Mouse (Mus musculus) megakaryocyte, embryonic 14.5 days (primary cell): ENCODE measurements at regions not wholly inside any gene's neighbourhood (a gene's known extent, or its start where the extent isn't known, plus 50 kb on each side); places are given as distances from the start of the nearest gene placed in this dataset.

Source experiments
- H3K27me3 ChIP-seq: replicated peaks from 2 replicates; pipeline ENCODE3; 2012; ENCODE audit warnings: inconsistent platforms
- H3K36me3 ChIP-seq: replicated peaks from 2 replicates; pipeline ENCODE3; 2012; ENCODE audit warnings: low read length, inconsistent platforms, mixed read lengths
- H3K4me1 ChIP-seq: 2 replicates; pipeline ENCODE4 v1.6.1; 2012; ENCODE audit warnings: inconsistent platforms
- H3K4me3 ChIP-seq: replicated peaks from 2 replicates; pipeline ENCODE3; 2012; ENCODE audit warnings: moderate library complexity, mild to moderate bottlenecking, inconsistent platforms
- H3K9me3 ChIP-seq: 2 replicates; pipeline ENCODE4 v1.6.1; 2012; ENCODE audit warnings: inconsistent platforms
- FLI1 ChIP-seq: IDR thresholded peaks from 2 replicates; pipeline ENCODE4 v1.6.1; 2012; ENCODE audit warnings: low read length, inconsistent platforms, mixed read lengths
- GATA1 ChIP-seq: IDR thresholded peaks from 3 replicates; pipeline ENCODE4 v1.6.1; 2012; ENCODE audit warnings: mixed read lengths, low read length, inconsistent platforms, borderline replicate concordance

DNA sequence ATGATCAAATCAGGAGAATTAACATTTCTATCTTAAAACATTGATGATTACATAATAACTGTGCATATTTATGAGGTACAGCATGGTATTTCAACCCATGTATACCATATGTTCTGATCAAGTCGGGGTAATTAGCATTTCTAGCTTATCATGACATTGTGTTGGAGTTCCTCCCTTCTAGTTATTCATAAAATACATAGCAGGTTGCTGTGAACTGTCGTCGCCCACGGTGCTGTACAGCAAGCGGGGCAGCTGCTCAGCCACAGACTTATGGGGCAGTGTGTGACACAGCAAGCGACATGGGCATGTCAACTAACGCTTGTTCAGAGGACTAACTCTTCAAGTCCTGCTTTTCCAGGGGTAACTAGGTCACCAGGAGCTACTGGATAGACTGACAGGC lies 2238.6 kb upstream of the Lrrc6 start:
- Histone ChIP-seq H3K4me3 (no peak overlapping the region), H3K9me3 (peaks cover 11% of the 10 kb centered on the region; the same call in 1 of the 2 replicates), H3K4me1 (no peaks in the 10 kb centered on the region), H3K27me3 (no peaks in the 10 kb centered on the region), H3K36me3 (no peaks in the 10 kb centered on the region)
- TF ChIP-seq GATA1: no peak
- no peak for TF ChIP-seq FLI1

DNA sequence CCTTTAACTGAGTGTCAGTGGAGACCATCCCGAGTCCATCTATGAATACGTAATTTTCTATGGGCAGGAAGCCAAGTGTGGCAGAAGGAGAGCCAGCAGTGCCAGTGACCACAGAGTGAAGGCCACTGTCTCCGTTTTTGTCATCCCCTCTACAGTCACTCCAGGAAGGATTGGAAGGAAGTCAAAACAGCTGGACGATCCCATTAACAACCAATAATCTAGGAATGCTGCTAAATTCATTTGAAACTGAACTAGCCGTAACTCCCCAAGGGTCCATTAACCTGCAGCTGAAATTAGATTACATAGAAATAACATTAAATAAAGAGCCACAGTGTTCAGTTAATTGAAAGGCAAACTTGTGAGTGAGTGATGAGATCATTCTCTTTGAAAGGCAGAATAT lies 2220.5 kb upstream of the Lrrc6 start:
- Histone ChIP-seq H3K9me3 (peaks cover 23% of the 10 kb centered on the region), H3K4me1 (no peaks in the 10 kb centered on the region), H3K4me3 (no peak overlapping the region), H3K36me3 (no peaks in the 10 kb centered on the region), H3K27me3 (no peaks in the 10 kb centered on the region)
- TF ChIP-seq FLI1 (no peak), GATA1 (no peak)

DNA sequence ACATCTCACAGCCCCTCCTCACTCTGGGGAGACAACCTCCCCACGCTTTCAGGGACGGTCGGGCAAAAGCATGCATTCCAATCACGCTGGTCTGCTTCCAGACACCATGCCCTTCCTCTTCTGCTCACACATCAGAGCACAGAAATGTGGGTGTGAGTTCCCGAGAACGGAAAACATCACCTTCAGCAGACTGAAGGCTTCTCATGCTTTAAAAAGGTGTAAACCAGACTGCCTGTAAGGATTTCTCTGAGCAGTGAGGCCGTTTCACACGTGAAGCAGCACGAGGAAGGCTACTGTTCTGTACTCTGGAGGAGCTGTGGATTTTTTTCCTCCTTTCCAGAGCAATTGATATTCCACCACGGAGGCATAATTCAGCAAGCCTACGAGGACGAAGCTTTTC lies 2218.8 kb upstream of the Lrrc6 start:
- TF ChIP-seq FLI1: no peak
- no peak for TF ChIP-seq GATA1
- no peaks in the 10 kb centered on the region for H3K36me3 ChIP-seq
- no peaks in the 10 kb centered on the region for H3K4me1 ChIP-seq
- H3K27me3 ChIP-seq: no peaks in the 10 kb centered on the region
- H3K4me3 ChIP-seq: no peak overlapping the region
- peaks cover 30% of the 10 kb centered on the region for H3K9me3 ChIP-seq

DNA sequence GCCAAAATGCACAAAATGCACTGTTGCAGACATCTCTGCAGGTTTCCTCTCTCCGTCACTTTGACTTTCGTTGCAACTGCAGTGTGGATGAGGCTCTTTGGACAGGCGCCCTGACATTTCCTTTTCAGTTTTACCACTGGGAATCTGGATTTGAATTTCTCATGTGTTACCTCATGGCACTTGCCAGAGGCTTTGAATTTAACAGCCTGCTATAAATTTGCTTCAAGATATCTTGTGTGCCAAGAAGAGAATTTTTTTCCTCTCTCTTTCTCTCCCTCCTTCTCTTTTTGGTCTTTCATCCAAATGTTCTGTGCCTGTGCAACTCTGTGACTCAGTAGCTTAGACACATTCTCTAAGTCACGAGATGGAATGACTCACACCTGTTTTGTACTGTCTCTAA lies 2213.6 kb upstream of the Lrrc6 start:
- H3K27me3 ChIP-seq: no peaks in the 10 kb centered on the region
- no peaks in the 10 kb centered on the region for H3K4me1 ChIP-seq
- no peaks in the 10 kb centered on the region for H3K36me3 ChIP-seq
- TF ChIP-seq GATA1: no peak
- no peak for TF ChIP-seq FLI1
- peaks cover 20% of the 10 kb centered on the region for H3K9me3 ChIP-seq
- no peak overlapping the region for H3K4me3 ChIP-seq

- no peaks in the 10 kb centered on the region for H3K36me3 ChIP-seq
- no peaks in the 10 kb centered on the region for H3K4me1 ChIP-seq
- TF ChIP-seq GATA1: no peak
- no peak for TF ChIP-seq FLI1
- H3K27me3 ChIP-seq: no peaks in the 10 kb centered on the region
- peaks cover 31% of the 10 kb centered on the region for H3K9me3 ChIP-seq
- no peak overlapping the region for H3K4me3 ChIP-seq
These were observed 2206.6 kb upstream of the Lrrc6 start for GRCm38 (mm10) chr15:68707306-68707705.

DNA sequence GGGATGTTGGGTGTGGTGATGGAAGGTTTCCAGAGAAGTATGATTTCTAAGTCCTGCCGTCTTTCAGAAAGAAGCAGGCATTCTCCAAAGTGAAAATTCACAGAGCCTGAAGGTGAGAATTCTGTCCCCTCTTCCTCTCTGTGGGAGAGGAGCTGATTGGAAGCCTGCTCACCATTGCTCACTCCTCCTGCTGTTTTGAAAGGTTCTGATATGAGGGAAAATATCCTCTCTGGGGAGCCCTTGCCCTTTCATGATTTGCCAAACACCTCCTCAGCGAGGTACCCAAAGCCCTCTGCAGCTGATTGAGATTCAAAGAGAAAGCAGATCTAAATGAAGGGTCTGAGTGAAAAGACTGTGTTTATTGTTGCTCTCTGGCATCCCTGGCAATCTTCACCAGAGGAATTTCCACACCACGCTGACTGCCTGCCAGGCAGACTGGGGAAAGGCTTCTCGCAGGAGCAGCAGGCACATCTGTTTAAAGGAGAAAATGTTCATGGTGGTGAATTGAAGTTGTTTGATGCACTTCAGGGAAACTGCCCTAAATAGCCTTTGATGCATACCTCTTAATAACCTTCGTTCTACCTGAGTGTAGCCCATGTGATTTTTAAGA lies 2194.4 kb upstream of the Lrrc6 start:
- Histone ChIP-seq H3K9me3 (0 out of 2 replicates have a peak, but pooled peaks cover 6% of the 10 kb centered on the region), H3K27me3 (no peaks in the 10 kb centered on the region)
- TF ChIP-seq GATA1: no peak
- no peak for TF ChIP-seq FLI1

GRCm38 (mm10) chr15:68667462-68667861 lies 2166.8 kb upstream of the Lrrc6 start:
- no peak overlapping the region for H3K4me3 ChIP-seq
- TF ChIP-seq GATA1: no peak
- TF ChIP-seq FLI1: no peak
- no peaks in the 10 kb centered on the region for H3K9me3 ChIP-seq
- no peaks in the 10 kb centered on the region for H3K27me3 ChIP-seq
- no peaks in the 10 kb centered on the region for H3K4me1 ChIP-seq
- H3K36me3 ChIP-seq: no peaks in the 10 kb centered on the region

More for the DNA sequence above, 2194.4 kb upstream of the Lrrc6 start:
- Histone ChIP-seq H3K36me3 (no peaks in the 10 kb centered on the region), H3K4me3 (no peak overlapping the region), H3K4me1 (no peaks in the 10 kb centered on the region)

- H3K4me3 ChIP-seq: no peak overlapping the region
- no peaks in the 10 kb centered on the region for H3K4me1 ChIP-seq
- H3K27me3 ChIP-seq: no peaks in the 10 kb centered on the region
- TF ChIP-seq FLI1 (no peak), GATA1 (no peak)
- H3K36me3 ChIP-seq: no peaks in the 10 kb centered on the region
- no peaks in the 10 kb centered on the region for H3K9me3 ChIP-seq
These were observed 2164.6 kb upstream of the Lrrc6 start for GRCm38 (mm10) chr15:68665331-68665730.

DNA sequence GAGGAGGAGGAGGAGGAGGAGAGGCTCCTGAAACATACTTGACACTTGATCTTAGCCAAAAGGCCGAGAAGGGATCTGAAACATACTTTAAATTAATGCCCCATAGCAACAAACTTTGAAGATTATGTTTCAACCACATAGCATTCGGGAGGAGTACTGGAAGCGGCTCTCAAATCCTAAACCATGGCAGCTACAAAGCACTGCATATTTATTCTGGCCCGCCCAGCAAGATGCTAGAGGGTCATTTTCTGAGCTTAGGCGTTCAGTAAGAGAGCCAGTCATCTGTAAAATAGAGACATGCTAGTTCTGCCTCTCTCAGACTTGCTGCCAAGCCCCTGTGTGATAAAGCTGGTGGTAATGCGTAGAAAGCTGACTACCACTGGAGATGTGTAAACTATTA lies 2156.0 kb upstream of the Lrrc6 start:
- no peak for TF ChIP-seq GATA1
- no peak for TF ChIP-seq FLI1
- Histone ChIP-seq H3K4me1 (no peaks in the 10 kb centered on the region), H3K4me3 (no peak overlapping the region), H3K36me3 (no peaks in the 10 kb centered on the region), H3K9me3 (0 out of 2 replicates have a peak, but pooled peaks cover 5% of the 10 kb centered on the region), H3K27me3 (no peaks in the 10 kb centered on the region)

DNA sequence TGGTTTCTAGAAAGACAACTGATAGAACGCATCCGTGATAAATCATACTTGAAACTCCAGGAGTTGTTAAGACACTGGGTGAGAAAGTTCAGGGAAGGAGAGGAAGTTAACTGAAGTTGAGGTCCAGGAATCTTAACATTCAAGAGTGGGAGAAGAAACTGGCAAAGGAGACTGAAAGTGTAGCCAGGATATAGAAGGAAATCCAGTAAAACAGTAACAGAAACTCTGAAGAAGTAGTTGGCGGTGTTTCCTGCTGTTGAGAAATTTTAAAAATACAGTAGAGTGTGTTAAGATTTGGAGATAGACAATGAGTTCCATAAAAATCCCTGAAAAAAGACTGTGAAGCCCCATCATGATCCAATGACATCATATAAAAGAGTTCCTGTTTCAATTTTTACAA lies 2154.3 kb upstream of the Lrrc6 start:
- H3K27me3 ChIP-seq: no peaks in the 10 kb centered on the region
- H3K36me3 ChIP-seq: no peaks in the 10 kb centered on the region
- no peak overlapping the region for H3K4me3 ChIP-seq
- TF ChIP-seq GATA1: no peak
- TF ChIP-seq FLI1: no peak
- no peaks in the 10 kb centered on the region for H3K4me1 ChIP-seq
- 0 out of 2 replicates have a peak, but pooled peaks cover 5% of the 10 kb centered on the region for H3K9me3 ChIP-seq
